Mouse (Mus musculus): Measurements from ENCODE around the gene Olfr1253.

Gene Olfr1253

GRCm38 (mm10) chr2:89756990-89757389, at the start of gene Olfr1253:
Gene Olfr1253, minus strand, starts transcription at chr2:89757090.
- no peak for DNase-seq (ENCODE audit: low spot score)

GRCm38 (mm10) chr2:89799583-89799982, 42.7 kb upstream of the Olfr1253 start:
- no peak for DNase-seq (ENCODE audit: low spot score)

GRCm38 (mm10) chr2:89793519-89793918, 36.6 kb upstream of the Olfr1253 start, which contains the start of gene Olfr1254:
Gene Olfr1254, minus strand, starts transcription at chr2:89793619.
- DNase-seq (ENCODE audit: low spot score): no peak

- no peak for DNase-seq (ENCODE audit: low spot score)
Measured at GRCm38 (mm10) chr2:89724912-89725311, 32.0 kb downstream of the Olfr1253 start, which contains the start of gene Olfr1252. Gene Olfr1252, minus strand, starts transcription at chr2:89725012.

All from ovary, postnatal 10 days (tissue).